Mouse (Mus musculus): ENCODE measurements at regions not wholly inside any gene's neighbourhood (a gene's known extent, or its start where the extent isn't known, plus 50 kb on each side); places are given as distances from the start of the nearest gene placed in this dataset.

GRCm38 (mm10) chr3:19061488-19062248 is 566.8 kb downstream of the 1700064H15Rik start:
- no peak for ATAC-seq (ENCODE audit: poor library complexity, severe bottlenecking)

DNA sequence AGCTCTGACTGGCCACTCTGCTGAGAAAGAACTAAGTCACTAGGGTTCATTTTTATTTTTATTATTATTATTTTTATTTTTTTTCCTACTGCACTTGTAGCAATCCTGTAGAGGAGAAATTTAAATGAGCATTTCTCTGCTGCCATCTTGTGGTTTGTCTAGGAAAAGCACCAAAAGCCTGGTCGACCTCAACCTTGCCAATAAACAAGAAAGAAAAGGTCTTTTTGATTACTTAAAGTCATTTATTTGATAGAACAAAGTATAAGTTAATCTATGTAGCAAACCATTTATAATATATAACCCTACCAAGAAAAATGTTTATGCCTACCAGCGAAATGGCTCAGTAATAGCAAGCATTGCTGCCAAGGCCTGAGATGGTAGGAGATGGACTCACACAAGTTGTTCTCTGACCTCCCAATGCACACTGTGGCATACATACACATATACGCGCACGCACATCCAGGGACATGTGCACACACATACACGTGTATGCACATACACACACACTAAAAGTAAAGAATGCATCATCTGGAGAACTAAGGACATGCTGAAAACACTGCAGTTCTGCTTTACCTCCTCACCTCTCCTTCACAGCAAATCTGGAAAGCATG is 566.1 kb downstream of the 1700064H15Rik start:
- ATAC-seq (ENCODE audit: poor library complexity, severe bottlenecking): 0 out of 2 replicates have a peak, but pooled peaks have one; percentile 62

GRCm38 (mm10) chr3:19067141-19067757 is 561.2 kb downstream of the 1700064H15Rik start:
- ATAC-seq (ENCODE audit: poor library complexity, severe bottlenecking): no peak

Measured in megakaryocyte, adult 5-6 weeks (primary cell).